9 mouse cellular contexts compared by ENCODE assay signal in the genomic region with DNA sequence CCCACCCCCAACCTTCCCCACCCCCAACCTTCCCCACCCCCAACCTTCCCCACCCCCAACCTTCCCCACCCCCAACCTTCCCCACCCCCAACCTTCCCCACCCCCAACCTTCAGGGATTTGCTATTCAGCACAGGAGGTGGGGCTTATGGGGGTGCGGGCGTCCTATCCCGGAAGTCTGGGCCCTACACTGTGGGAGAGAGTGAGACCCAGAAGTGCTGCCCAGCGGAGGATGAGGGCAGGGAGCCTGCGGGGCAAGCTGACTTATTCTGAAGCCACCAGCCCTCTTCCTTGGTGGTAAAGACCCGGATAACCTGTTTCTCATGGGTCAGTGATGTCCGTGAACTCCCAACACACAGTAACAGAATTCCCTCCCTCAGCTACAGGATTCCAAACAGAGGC. TPM values are rescaled to one million over a fixed set of nuclear protein-coding genes. Genes with fewer than 3 reads are reported as not detected.
DNase-seq lines count a peak whose midpoint lies in the region; ATAC-seq and TF ChIP-seq lines count a peak whose summit lies in the region.
"Had no signal": no experiment of that assay in that cellular context is flagged by ENCODE, and none has a peak within 500 bp of the region (broad histone marks: within the 10 kb centered on the region; RNA-seq: fewer than 3 reads in every experiment).

No protein-coding gene starts in this region.

- no peaks in the 10 kb centered on the region for H3K9me3 ChIP-seq in ES-Bruce4 (replicated peaks; ENCODE audit: control insufficient read depth, insufficient read depth, low read length, poor library complexity, severe bottlenecking)
- H3K9me3 ChIP-seq in kidney, embryonic 16.5 days (ENCODE audit: low read length), result no peaks in the 10 kb centered on the region
- no peaks in the 10 kb centered on the region for H3K9me3 ChIP-seq in midbrain, postnatal 0 days (ENCODE audit: low read length)

- ATAC-seq in kidney, embryonic 16.5 days (ENCODE audit: low FRiP score, low TSS enrichment), result no peak; the same call in 1 of the 2 replicates
- ATAC-seq in midbrain, postnatal 0 days (ENCODE audit: low FRiP score), result no peak

- H3K4me1 ChIP-seq in ES-Bruce4 (ENCODE audit: control insufficient read depth, insufficient read depth, low read length), result no peaks in the 10 kb centered on the region
- peaks cover 10% of the 10 kb centered on the region for H3K4me1 ChIP-seq in kidney, embryonic 16.5 days (ENCODE audit: insufficient read depth, low read length)
- peaks cover 13% of the 10 kb centered on the region; the same call in 1 of the 2 replicates for H3K4me1 ChIP-seq in midbrain, postnatal 0 days (ENCODE audit: insufficient read depth, low read length)

- H3K36me3 ChIP-seq in ES-Bruce4 (ENCODE audit: control insufficient read depth, insufficient read depth, low read length, poor library complexity, severe bottlenecking), result no peaks in the 10 kb centered on the region
- no peaks in the 10 kb centered on the region for H3K36me3 ChIP-seq in kidney, embryonic 16.5 days (ENCODE audit: insufficient read depth, low read length)
- H3K36me3 ChIP-seq in midbrain, postnatal 0 days (ENCODE audit: insufficient read depth, low read length), result no peaks in the 10 kb centered on the region

- 2% methylated on average over 7 of the region's 7 CpGs for WGBS in kidney, embryonic 16.5 days
- 6% methylated on average over 7 of the region's 7 CpGs for WGBS in midbrain, postnatal 0 days

- TF ChIP-seq CTCF in ES-Bruce4 (IDR thresholded peaks at IDR 0.05; ENCODE audit: low read depth, low read length), result no peak
- TF ChIP-seq CTCF in midbrain, postnatal 0 days (IDR thresholded peaks at IDR 0.05), result no peak

- peak overlapping the region; percentile 49 for H3K4me2 ChIP-seq in kidney, embryonic 16.5 days (replicated peaks; ENCODE audit: low read depth, low read length)
- peak overlapping the region; percentile 53; the same call in 1 of the 2 replicates for H3K4me2 ChIP-seq in midbrain, postnatal 0 days (ENCODE audit: low read depth, low read length, poor library complexity, severe bottlenecking)

- no peak overlapping the region for H3K27ac ChIP-seq in ES-Bruce4 (ENCODE audit: insufficient read depth, low read length)
- H3K27ac ChIP-seq in kidney, embryonic 16.5 days (ENCODE audit: low read length), result no peak overlapping the region
- H3K27ac ChIP-seq in midbrain, postnatal 0 days (ENCODE audit: low read depth, low read length), result no peak overlapping the region; the same call in 1 of the 2 replicates

- H3K27me3 ChIP-seq in ES-Bruce4 (ENCODE audit: control insufficient read depth, insufficient read depth, low read length, poor library complexity, severe bottlenecking), result no peaks in the 10 kb centered on the region
- peaks cover 39% of the 10 kb centered on the region for H3K27me3 ChIP-seq in kidney, embryonic 16.5 days (ENCODE audit: insufficient read depth, low read length)
- no peaks in the 10 kb centered on the region for H3K27me3 ChIP-seq in midbrain, postnatal 0 days (ENCODE audit: insufficient read depth, low read length)

- DNase-seq in 416B (ENCODE audit: low read depth) (peak; percentile 8), adipocyte (ENCODE audit: low spot score) (no peak)
- peak; percentile 48 to 52 for DNase-seq in heart, adult 9 months (ENCODE audit: low spot score in 2 of 2)
- DNase-seq in midbrain, postnatal 0 days (ENCODE audit: low spot score), result no peak
- DNase-seq in right cerebral cortex, postnatal 10 days (ENCODE audit: low spot score in 2 of 2), result no peak

- TF ChIP-seq POLR2A in ES-Bruce4 (IDR thresholded peaks at IDR 0.05; ENCODE audit: insufficient read depth, low read length), result no peak

- H3K4me3 ChIP-seq in ES-Bruce4 (ENCODE audit: low read depth, low read length), result peak overlapping the region; percentile 62
- peak overlapping the region; percentile 2; the same call in 1 of the 2 replicates for H3K4me3 ChIP-seq in kidney, embryonic 16.5 days (ENCODE audit: low read length)
- H3K4me3 ChIP-seq in midbrain, postnatal 0 days (ENCODE audit: low read depth, low read length), result peak overlapping the region; percentile 28

- no peak for TF ChIP-seq EP300 in ES-Bruce4 (IDR thresholded peaks at IDR 0.05; ENCODE audit: insufficient read depth, low read depth, low read length)

- 0 out of 2 replicates have a peak overlapping the region, but pooled peaks have one; percentile 5 for H3K9ac ChIP-seq in ES-Bruce4 (ENCODE audit: low read depth, poor library complexity, severe bottlenecking)
- H3K9ac ChIP-seq in kidney, embryonic 16.5 days (replicated peaks; ENCODE audit: low read length), result no peak overlapping the region
- H3K9ac ChIP-seq in midbrain, postnatal 0 days (replicated peaks; ENCODE audit: low read length, poor library complexity, severe bottlenecking), result no peak overlapping the region

RNA-seq across cellular contexts. Expression of a gene that starts 42.7 kb away (rescaled TPM):
- not detected in 2 replicates for polyA plus RNA-seq in ES-Bruce4 (2011; ENCODE audit: insufficient read depth, insufficient read length, low read depth, missing spikeins)
- polyA plus RNA-seq in kidney, embryonic 16.5 days (2015; fragmentation: Nextera tagmentation; extraction: Ambion mirVana), result 0.25 and 0.49 TPM in 2 replicates
- total RNA-seq in midbrain, postnatal 0 days (2014; rRNA removed), result 0.55 and 0.90 TPM in 2 replicates
- 0.65 and 1.4 TPM in 2 replicates for polyA plus RNA-seq in midbrain, postnatal 0 days (2015; fragmentation: Nextera tagmentation; extraction: Ambion mirVana)
- total RNA-seq: left cerebral cortex, postnatal 10 days had no signal
- polyA plus RNA-seq: spleen, adult 2 months had no signal

RNA-seq across cellular contexts. Expression of a gene that starts 52.8 kb away (rescaled TPM):
- not detected in 2 replicates for polyA plus RNA-seq in ES-Bruce4 (2011; ENCODE audit: insufficient read depth, insufficient read length, low read depth, missing spikeins)
- polyA plus RNA-seq in kidney, embryonic 16.5 days (2015; fragmentation: Nextera tagmentation; extraction: Ambion mirVana), result not detected in 2 replicates
- total RNA-seq in midbrain, postnatal 0 days (2014; rRNA removed), result not detected in 2 replicates
- polyA plus RNA-seq in midbrain, postnatal 0 days (2015; fragmentation: Nextera tagmentation; extraction: Ambion mirVana), result not detected in 2 replicates
- total RNA-seq: left cerebral cortex, postnatal 10 days had no signal

RNA-seq across cellular contexts. Expression of a gene that starts 55.3 kb away (rescaled TPM):
- not detected in 2 replicates for polyA plus RNA-seq in ES-Bruce4 (2011; ENCODE audit: insufficient read depth, insufficient read length, low read depth, missing spikeins)
- 0.12 TPM in 1 of 2 replicates, not detected in the other for polyA plus RNA-seq in kidney, embryonic 16.5 days (2015; fragmentation: Nextera tagmentation; extraction: Ambion mirVana)
- 53.9 and 63.6 TPM in 2 replicates for total RNA-seq in midbrain, postnatal 0 days (2014; rRNA removed)
- polyA plus RNA-seq in midbrain, postnatal 0 days (2015; fragmentation: Nextera tagmentation; extraction: Ambion mirVana), result 14.3 and 14.4 TPM in 2 replicates

Comparison
In these comparisons a context has a peak if more than half of its experiments do, and no peak if none do; other contexts are left out.
1. DNase-seq: peak in 416B (single experiment) and heart, adult 9 months (2 of 2); none in midbrain, postnatal 0 days (single experiment), adipocyte (single experiment) and right cerebral cortex, postnatal 10 days (0 of 2).
2. H3K4me3 ChIP-seq: peak in every context shown above with its lines; median percentile 62 in ES-Bruce4; 28 in midbrain, postnatal 0 days; 2 in kidney, embryonic 16.5 days.
3. RNA of a gene that starts 55.3 kb away (polyA plus RNA-seq): 14.3 to 14.4 TPM in midbrain, postnatal 0 days; not detected in ES-Bruce4 and 0.12 TPM in kidney, embryonic 16.5 days; every median in the first group is over 10 times any median in the second.